In the genomic region with DNA sequence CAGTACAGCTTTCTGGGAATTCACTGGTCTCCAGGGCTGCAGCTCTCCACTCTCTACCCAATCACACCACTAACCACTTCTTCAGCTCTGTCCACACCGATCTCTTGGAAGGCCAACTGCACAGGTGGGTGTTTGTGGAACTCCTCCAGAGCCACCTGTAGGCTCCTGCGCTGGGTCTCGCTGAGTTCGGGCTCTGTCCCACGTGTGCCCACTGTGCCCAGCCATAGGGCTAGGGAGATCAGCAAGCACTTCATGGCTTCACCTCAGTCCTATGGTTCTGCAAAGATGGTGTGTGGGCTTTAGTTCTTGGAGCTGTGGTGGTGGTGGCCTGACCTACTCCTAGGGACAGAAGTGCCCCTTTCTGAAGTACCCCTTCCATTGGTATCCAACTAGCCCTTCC, we compare ENCODE assay signal across 16 mouse cellular contexts. TPM values are rescaled to one million over a fixed set of nuclear protein-coding genes. Genes with fewer than 3 reads are reported as not detected.
DNase-seq lines count a peak whose midpoint lies in the region; ATAC-seq and TF ChIP-seq lines count a peak whose summit lies in the region.
"Had no signal": no experiment of that assay in that cellular context is flagged by ENCODE, and none has a peak within 500 bp of the region (broad histone marks: within the 10 kb centered on the region; RNA-seq: fewer than 3 reads in every experiment).

No protein-coding gene starts in this region.

- H3K9ac ChIP-seq in heart, embryonic 14.5 days (ENCODE audit: low read length), result no peak overlapping the region
- H3K9ac ChIP-seq in lung, embryonic 14.5 days, result peak overlapping the region; percentile 9; the same call in 1 of the 2 replicates
- no peak overlapping the region for H3K9ac ChIP-seq in intestine, embryonic 14.5 days (ENCODE audit: low read length)
- no peak overlapping the region for H3K9ac ChIP-seq in stomach, embryonic 14.5 days (replicated peaks; ENCODE audit: low read depth, low read length)
- H3K9ac ChIP-seq: embryonic facial prominence, embryonic 13.5 days; forebrain, embryonic 13.5 days; neural tube, embryonic 15.5 days had no signal

- H3K4me3 ChIP-seq in heart, embryonic 14.5 days (ENCODE audit: control insufficient read depth in 1 of 2, insufficient read depth in 1 of 2, low read depth in 1 of 2, low read length in 2 of 2), result peak overlapping the region in 1 of 2 experiments; percentile 11; a peak in 1 of 4 replicates
- 0 out of 2 replicates have a peak overlapping the region, but pooled peaks have one; percentile 11 for H3K4me3 ChIP-seq in lung, embryonic 14.5 days (ENCODE audit: low read depth, low read length)
- H3K4me3 ChIP-seq in intestine, embryonic 14.5 days (ENCODE audit: low read depth, low read length), result 0 out of 2 replicates have a peak overlapping the region, but pooled peaks have one; percentile 4
- peak overlapping the region; percentile 13; the same call in 1 of the 2 replicates for H3K4me3 ChIP-seq in stomach, embryonic 14.5 days (ENCODE audit: low read depth, low read length)
- H3K4me3 ChIP-seq: embryonic facial prominence, embryonic 13.5 days; forebrain, embryonic 13.5 days; neural tube, embryonic 15.5 days had no signal

- H3K27me3 ChIP-seq in heart, embryonic 14.5 days (ENCODE audit: control insufficient read depth, insufficient read depth, low read length), result no peaks in the 10 kb centered on the region
- H3K27me3 ChIP-seq in lung, embryonic 14.5 days (ENCODE audit: insufficient read depth, low read length), result no peaks in the 10 kb centered on the region
- H3K27me3 ChIP-seq in intestine, embryonic 14.5 days (replicated peaks; ENCODE audit: control insufficient read depth, insufficient read depth, low read length), result no peaks in the 10 kb centered on the region
- no peaks in the 10 kb centered on the region for H3K27me3 ChIP-seq in stomach, embryonic 14.5 days (ENCODE audit: control insufficient read depth, insufficient read depth, low read length)
- H3K27me3 ChIP-seq: embryonic facial prominence, embryonic 13.5 days; forebrain, embryonic 13.5 days; neural tube, embryonic 15.5 days had no signal

- no peaks in the 10 kb centered on the region for H3K36me3 ChIP-seq in heart, embryonic 14.5 days (ENCODE audit: control insufficient read depth, insufficient read depth, low read length)
- no peaks in the 10 kb centered on the region for H3K36me3 ChIP-seq in lung, embryonic 14.5 days (ENCODE audit: insufficient read depth)
- H3K36me3 ChIP-seq in intestine, embryonic 14.5 days (ENCODE audit: control insufficient read depth, insufficient read depth, low read length), result no peaks in the 10 kb centered on the region
- H3K36me3 ChIP-seq in stomach, embryonic 14.5 days (ENCODE audit: control insufficient read depth, insufficient read depth, low read length), result no peaks in the 10 kb centered on the region
- H3K36me3 ChIP-seq: neural tube, embryonic 15.5 days had no signal

- ATAC-seq in heart, embryonic 14.5 days (ENCODE audit: insufficient number of reproducible peaks, insufficient read depth, low FRiP score, low read depth), result no peak
- ATAC-seq in lung, embryonic 14.5 days (ENCODE audit: insufficient read depth), result no peak
- ATAC-seq in intestine, embryonic 14.5 days (replicated peaks; ENCODE audit: low FRiP score, low TSS enrichment, low read depth), result no peak
- no peak for ATAC-seq in stomach, embryonic 14.5 days (ENCODE audit: insufficient number of reproducible peaks, insufficient read depth, low FRiP score, low read depth)
- ATAC-seq in activated CD4-positive, CD25-positive, alpha-beta regulatory T cell, adult 4 months, result no peak
- ATAC-seq: forebrain, embryonic 13.5 days; hindbrain, postnatal 0 days had no signal

- peak overlapping the region; percentile 12; the same call in 1 of the 2 replicates for H3K4me2 ChIP-seq in heart, embryonic 14.5 days (ENCODE audit: low read length)
- peak overlapping the region; percentile 43 for H3K4me2 ChIP-seq in lung, embryonic 14.5 days
- H3K4me2 ChIP-seq in intestine, embryonic 14.5 days (ENCODE audit: low read length), result peak overlapping the region; percentile 20
- peak overlapping the region; percentile 39 for H3K4me2 ChIP-seq in stomach, embryonic 14.5 days (replicated peaks; ENCODE audit: low read depth, low read length)
- H3K4me2 ChIP-seq: embryonic facial prominence, embryonic 13.5 days; forebrain, embryonic 13.5 days; neural tube, embryonic 15.5 days had no signal

- WGBS in heart, embryonic 14.5 days, result 84% methylated on average over 5 of the region's 5 CpGs
- WGBS in lung, embryonic 14.5 days, result 87% methylated on average over 5 of the region's 5 CpGs
- WGBS in intestine, embryonic 14.5 days, result 94% methylated on average over 5 of the region's 5 CpGs
- 95% methylated on average over 5 of the region's 5 CpGs for WGBS in stomach, embryonic 14.5 days

- peak overlapping the region; percentile 54 to 70; a peak in 3 of 4 replicates for H3K27ac ChIP-seq in heart, embryonic 14.5 days (replicated peaks in 1 of 2; ENCODE audit: control insufficient read depth in 1 of 2, insufficient read depth in 1 of 2, low read depth in 2 of 2, low read length in 2 of 2)
- H3K27ac ChIP-seq in lung, embryonic 14.5 days (ENCODE audit: low read depth), result peak overlapping the region; percentile 81; the same call in 1 of the 2 replicates
- peak overlapping the region; percentile 67 for H3K27ac ChIP-seq in intestine, embryonic 14.5 days (ENCODE audit: low read depth)
- peak overlapping the region; percentile 53 for H3K27ac ChIP-seq in stomach, embryonic 14.5 days (ENCODE audit: low read length)
- H3K27ac ChIP-seq: embryonic facial prominence, embryonic 13.5 days; forebrain, embryonic 13.5 days; hindbrain, postnatal 0 days; neural tube, embryonic 15.5 days had no signal

- no peak for DNase-seq in heart, adult 18-20 months
- DNase-seq in lung, embryonic 14.5 days, result no peak
- DNase-seq in lung, postnatal 25 days (ENCODE audit: low spot score), result no peak
- no peak for DNase-seq in intestine, embryonic 14.5 days (ENCODE audit: low spot score)
- DNase-seq in left cerebral cortex, adult 9 months (ENCODE audit: low spot score in 2 of 2), result no peak
- DNase-seq: cerebellum, postnatal 25 days had no signal

- H3K9me3 ChIP-seq in heart, embryonic 14.5 days (ENCODE audit: control insufficient read depth, low read length), result no peaks in the 10 kb centered on the region
- H3K9me3 ChIP-seq in lung, embryonic 14.5 days (ENCODE audit: low read depth, low read length), result no peaks in the 10 kb centered on the region
- no peaks in the 10 kb centered on the region; the same call in 1 of the 2 replicates for H3K9me3 ChIP-seq in intestine, embryonic 14.5 days (ENCODE audit: control insufficient read depth, low read length)
- H3K9me3 ChIP-seq in stomach, embryonic 14.5 days (ENCODE audit: control insufficient read depth, low read depth, low read length), result no peaks in the 10 kb centered on the region
- H3K9me3 ChIP-seq: forebrain, embryonic 13.5 days; neural tube, embryonic 15.5 days had no signal

- peaks cover 36 to 41% of the 10 kb centered on the region in 2 experiments for H3K4me1 ChIP-seq in heart, embryonic 14.5 days (ENCODE audit: control insufficient read depth in 2 of 2, insufficient read depth in 2 of 2, low read length in 2 of 2)
- peaks cover 11% of the 10 kb centered on the region; the same call in 1 of the 2 replicates for H3K4me1 ChIP-seq in lung, embryonic 14.5 days (ENCODE audit: insufficient read depth)
- H3K4me1 ChIP-seq in intestine, embryonic 14.5 days (replicated peaks; ENCODE audit: control insufficient read depth, insufficient read depth, low read length), result peaks cover 34% of the 10 kb centered on the region
- H3K4me1 ChIP-seq in stomach, embryonic 14.5 days (ENCODE audit: control insufficient read depth, insufficient read depth, low read length), result peaks cover 33% of the 10 kb centered on the region; the same call in 1 of the 2 replicates

- no peak for TF ChIP-seq CTCF in lung, embryonic 14.5 days (IDR thresholded peaks at IDR 0.05; ENCODE audit: low read depth)

RNA-seq across cellular contexts. Expression of a gene that starts 0.6 kb away (rescaled TPM):
- 39.4 and 45.3 TPM in 2 replicates for polyA plus RNA-seq in heart, embryonic 14.5 days (2014; fragmentation: Nextera tagmentation; extraction: Ambion mirVana)
- 10 to 100 TPM; 60.1 to 86.3 TPM for total RNA-seq in heart, adult 18-20 months (2021)
- 43.1 and 47.0 TPM in 2 replicates for polyA plus RNA-seq in lung, embryonic 14.5 days (2014; fragmentation: Nextera tagmentation; extraction: Ambion mirVana)
- 69.7 and 73.9 TPM in 2 replicates for polyA plus RNA-seq in intestine, embryonic 14.5 days (2014; fragmentation: Nextera tagmentation; extraction: Ambion mirVana)
- polyA plus RNA-seq in stomach, embryonic 14.5 days (2014; fragmentation: Nextera tagmentation; extraction: Ambion mirVana), result 88.6 and 91.1 TPM in 2 replicates
- polyA plus RNA-seq in activated CD4-positive, CD25-positive, alpha-beta regulatory T cell, adult 4 months (2017; shearing (Covaris generic)), result under 1 TPM in 1 of 2 experiments, not detected in 1; 0.83 TPM

RNA-seq across cellular contexts. Expression of a gene that starts 17.4 kb away (rescaled TPM):
- polyA plus RNA-seq in heart, embryonic 14.5 days (2014; fragmentation: Nextera tagmentation; extraction: Ambion mirVana), result 1.3 TPM in 1 of 2 replicates, not detected in the other
- not detected for total RNA-seq in heart, adult 18-20 months (2021)
- polyA plus RNA-seq in lung, embryonic 14.5 days (2014; fragmentation: Nextera tagmentation; extraction: Ambion mirVana), result not detected in 2 replicates
- polyA plus RNA-seq in intestine, embryonic 14.5 days (2014; fragmentation: Nextera tagmentation; extraction: Ambion mirVana), result not detected in 2 replicates
- polyA plus RNA-seq in stomach, embryonic 14.5 days (2014; fragmentation: Nextera tagmentation; extraction: Ambion mirVana), result not detected in 2 replicates
- polyA plus RNA-seq in activated CD4-positive, CD25-positive, alpha-beta regulatory T cell, adult 4 months (2017; shearing (Covaris generic)), result not detected
- total RNA-seq: gastrocnemius, adult 8-10 months; hindbrain, postnatal 0 days; midbrain, postnatal 0 days had no signal
- polyA plus RNA-seq: embryonic facial prominence, embryonic 13.5 days; forebrain, embryonic 13.5 days; hindbrain, postnatal 0 days; midbrain, postnatal 0 days; neural tube, embryonic 15.5 days had no signal

RNA-seq across cellular contexts. Expression of a gene that starts 17.4 kb away (rescaled TPM):
- polyA plus RNA-seq in heart, embryonic 14.5 days (2014; fragmentation: Nextera tagmentation; extraction: Ambion mirVana), result 3.5 and 4.9 TPM in 2 replicates
- total RNA-seq in heart, adult 18-20 months (2021), result 10 to 100 TPM; 14.7 to 18.6 TPM
- 5.4 and 7.8 TPM in 2 replicates for polyA plus RNA-seq in lung, embryonic 14.5 days (2014; fragmentation: Nextera tagmentation; extraction: Ambion mirVana)
- polyA plus RNA-seq in intestine, embryonic 14.5 days (2014; fragmentation: Nextera tagmentation; extraction: Ambion mirVana), result 6.7 and 7.7 TPM in 2 replicates
- 4.6 and 7.7 TPM in 2 replicates for polyA plus RNA-seq in stomach, embryonic 14.5 days (2014; fragmentation: Nextera tagmentation; extraction: Ambion mirVana)
- polyA plus RNA-seq in activated CD4-positive, CD25-positive, alpha-beta regulatory T cell, adult 4 months (2017; shearing (Covaris generic)), result 10 to 100 TPM; 35.8 to 39.8 TPM

RNA-seq across cellular contexts. Expression of a gene that starts 21.7 kb away (rescaled TPM):
- 23.4 and 25.4 TPM in 2 replicates for polyA plus RNA-seq in heart, embryonic 14.5 days (2014; fragmentation: Nextera tagmentation; extraction: Ambion mirVana)
- 10 to 100 TPM; 32.3 to 32.9 TPM for total RNA-seq in heart, adult 18-20 months (2021)
- 30.3 and 31.5 TPM in 2 replicates for polyA plus RNA-seq in lung, embryonic 14.5 days (2014; fragmentation: Nextera tagmentation; extraction: Ambion mirVana)
- polyA plus RNA-seq in intestine, embryonic 14.5 days (2014; fragmentation: Nextera tagmentation; extraction: Ambion mirVana), result 28.4 and 29.5 TPM in 2 replicates
- polyA plus RNA-seq in stomach, embryonic 14.5 days (2014; fragmentation: Nextera tagmentation; extraction: Ambion mirVana), result 27.1 and 27.5 TPM in 2 replicates
- 1 to 10 TPM; 2.1 to 3.3 TPM for polyA plus RNA-seq in activated CD4-positive, CD25-positive, alpha-beta regulatory T cell, adult 4 months (2017; shearing (Covaris generic))

RNA-seq across cellular contexts. Expression of a gene that starts 21.7 kb away (rescaled TPM):
- 0.84 TPM in 1 of 2 replicates, not detected in the other for polyA plus RNA-seq in heart, embryonic 14.5 days (2014; fragmentation: Nextera tagmentation; extraction: Ambion mirVana)
- not detected for total RNA-seq in heart, adult 18-20 months (2021)
- not detected in 2 replicates for polyA plus RNA-seq in lung, embryonic 14.5 days (2014; fragmentation: Nextera tagmentation; extraction: Ambion mirVana)
- polyA plus RNA-seq in intestine, embryonic 14.5 days (2014; fragmentation: Nextera tagmentation; extraction: Ambion mirVana), result not detected in 2 replicates
- not detected in 2 replicates for polyA plus RNA-seq in stomach, embryonic 14.5 days (2014; fragmentation: Nextera tagmentation; extraction: Ambion mirVana)
- not detected for polyA plus RNA-seq in activated CD4-positive, CD25-positive, alpha-beta regulatory T cell, adult 4 months (2017; shearing (Covaris generic))
- total RNA-seq: hindbrain, postnatal 0 days; midbrain, postnatal 0 days had no signal
- polyA plus RNA-seq: embryonic facial prominence, embryonic 13.5 days; forebrain, embryonic 13.5 days; neural tube, embryonic 15.5 days; urinary bladder, adult 2 months had no signal

Comparison
In these comparisons a context has a peak if more than half of its experiments do, and no peak if none do; other contexts are left out.
1. RNA of a gene that starts 0.6 kb away (polyA plus RNA-seq): 88.6 to 91.1 TPM in stomach, embryonic 14.5 days, 69.7 to 73.9 TPM in intestine, embryonic 14.5 days, 39.4 to 45.3 TPM in heart, embryonic 14.5 days and 43.1 to 47.0 TPM in lung, embryonic 14.5 days; 0.83 TPM in activated CD4-positive, CD25-positive, alpha-beta regulatory T cell, adult 4 months; every median in the first group is over 10 times any median in the second.
2. Peak in every context shown above with its lines, with median percentiles within 50 percentile points of each other: H3K27ac ChIP-seq and H3K4me2 ChIP-seq.